In the genomic region with DNA sequence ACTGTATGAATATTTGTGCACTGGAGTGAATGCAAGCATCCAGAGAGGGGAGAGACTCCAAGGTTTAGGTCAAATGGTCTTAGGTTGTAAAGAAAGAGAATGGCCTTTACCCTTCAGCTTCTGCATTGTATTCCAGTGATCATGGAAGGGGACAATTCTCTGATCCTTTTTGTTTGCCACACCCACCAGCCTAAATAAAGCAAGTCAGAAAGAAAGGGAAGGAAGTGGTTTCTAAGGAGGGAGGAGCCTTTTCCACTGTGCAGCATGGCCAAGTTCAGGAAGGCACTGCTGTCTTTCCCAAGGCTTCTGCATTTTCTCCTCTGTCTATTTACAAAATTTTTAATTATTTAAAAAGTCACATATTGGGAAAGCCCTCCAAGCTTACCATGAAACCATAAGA, we compare ENCODE assay signal across 23 mouse cellular contexts.
DNase-seq lines count a peak whose midpoint lies in the region; ATAC-seq lines count a peak whose summit lies in the region.
"Had no signal": no experiment of that assay in that cellular context is flagged by ENCODE, and none has a peak within 500 bp of the region (broad histone marks: within the 10 kb centered on the region; RNA-seq: fewer than 3 reads in every experiment).

No protein-coding gene starts in this region.

- H3K9ac ChIP-seq in liver, embryonic 12.5 days, result no peak overlapping the region
- no peak overlapping the region for H3K9ac ChIP-seq in liver, embryonic 11.5 days (ENCODE audit: low read depth, low read length)
- H3K9ac ChIP-seq: heart, embryonic 12.5 days; hindbrain, embryonic 14.5 days; midbrain, embryonic 12.5 days; stomach, embryonic 15.5 days had no signal

- 0 out of 2 replicates have a peak, but pooled peaks have one; percentile 21 for ATAC-seq in liver, embryonic 12.5 days
- no peak; the same call in 1 of the 2 replicates for ATAC-seq in liver, embryonic 11.5 days (replicated peaks; ENCODE audit: low FRiP score)
- peak; percentile 86 to 87 for ATAC-seq in hematopoietic stem cell, adult 5-6 weeks (replicated peaks in 1 of 2; ENCODE audit: insufficient read depth in 1 of 2, low FRiP score in 2 of 2, low TSS enrichment in 1 of 2, low read depth in 1 of 2, poor library complexity in 2 of 2, severe bottlenecking in 2 of 2)
- ATAC-seq: intestine, postnatal 0 days; lung, postnatal 0 days had no signal

- no peak overlapping the region for H3K4me2 ChIP-seq in liver, embryonic 12.5 days
- H3K4me2 ChIP-seq in liver, embryonic 11.5 days, result no peak overlapping the region
- H3K4me2 ChIP-seq: heart, embryonic 12.5 days; hindbrain, embryonic 14.5 days; midbrain, embryonic 12.5 days; stomach, embryonic 15.5 days had no signal

- H3K4me1 ChIP-seq in liver, embryonic 12.5 days, result 0 out of 2 replicates have a peak, but pooled peaks cover 3% of the 10 kb centered on the region
- H3K4me1 ChIP-seq in liver, embryonic 11.5 days (replicated peaks; ENCODE audit: control insufficient read depth, insufficient read depth, low read length), result no peaks in the 10 kb centered on the region
- H3K4me1 ChIP-seq: stomach, embryonic 15.5 days had no signal

- no peak overlapping the region for H3K27ac ChIP-seq in liver, embryonic 12.5 days
- H3K27ac ChIP-seq in liver, embryonic 11.5 days (ENCODE audit: low read depth, low read length), result no peak overlapping the region
- H3K27ac ChIP-seq: hindbrain, embryonic 14.5 days; midbrain, embryonic 12.5 days; stomach, embryonic 15.5 days had no signal

- no peak overlapping the region for H3K4me3 ChIP-seq in liver, embryonic 12.5 days
- H3K4me3 ChIP-seq in liver, embryonic 11.5 days (ENCODE audit: low read depth, low read length), result no peak overlapping the region
- H3K4me3 ChIP-seq: heart, embryonic 12.5 days; midbrain, embryonic 12.5 days; stomach, embryonic 15.5 days had no signal

- no peaks in the 10 kb centered on the region for H3K36me3 ChIP-seq in liver, embryonic 12.5 days
- no peaks in the 10 kb centered on the region for H3K36me3 ChIP-seq in liver, embryonic 11.5 days (ENCODE audit: control insufficient read depth, insufficient read depth, low read length)
- H3K36me3 ChIP-seq: heart, embryonic 12.5 days; midbrain, embryonic 12.5 days; stomach, embryonic 15.5 days had no signal

- DNase-seq in liver, embryonic 11.5 days (ENCODE audit: low spot score), result no peak
- DNase-seq in R1 (ENCODE audit: low read depth, low spot score), result peak; percentile 65
- DNase-seq in testis, postnatal 14 days (ENCODE audit: low spot score), result no peak
- DNase-seq in right cerebral cortex, postnatal 14 days, result no peak
- no peak for DNase-seq in yolk sac, embryonic 10.5 days (ENCODE audit: low spot score)
- DNase-seq: adrenal gland, adult 8-10 months; cerebellum, adult 8-10 months; cerebellum, postnatal 25 days; heart, adult 11 months; heart, postnatal 4 days; kidney, adult 9 months; kidney, postnatal 10 days; liver; right cerebral cortex, postnatal 25 days; thymus, postnatal 14 days had no signal

- H3K27me3 ChIP-seq in liver, embryonic 12.5 days (replicated peaks), result no peaks in the 10 kb centered on the region
- H3K27me3 ChIP-seq in liver, embryonic 11.5 days (replicated peaks; ENCODE audit: control insufficient read depth, insufficient read depth, low read length), result no peaks in the 10 kb centered on the region
- H3K27me3 ChIP-seq: heart, embryonic 12.5 days; stomach, embryonic 15.5 days had no signal

- no peaks in the 10 kb centered on the region for H3K9me3 ChIP-seq in liver, embryonic 12.5 days (replicated peaks)
- H3K9me3 ChIP-seq in liver, embryonic 11.5 days (ENCODE audit: control insufficient read depth, low read length), result no peaks in the 10 kb centered on the region
- H3K9me3 ChIP-seq: heart, embryonic 12.5 days; midbrain, embryonic 12.5 days; stomach, embryonic 15.5 days had no signal
